Mouse (Mus musculus) cerebellum, postnatal 10 days (tissue): ENCODE results near the gene Dact2.

Experiments used
- DNase-seq, 2 experiments: peaks; one replicate each; pipeline ENCODE4 v3.0.0; 2021; ENCODE audit warnings: mixed read lengths in 2 of 2

Gene Dact2

DNA sequence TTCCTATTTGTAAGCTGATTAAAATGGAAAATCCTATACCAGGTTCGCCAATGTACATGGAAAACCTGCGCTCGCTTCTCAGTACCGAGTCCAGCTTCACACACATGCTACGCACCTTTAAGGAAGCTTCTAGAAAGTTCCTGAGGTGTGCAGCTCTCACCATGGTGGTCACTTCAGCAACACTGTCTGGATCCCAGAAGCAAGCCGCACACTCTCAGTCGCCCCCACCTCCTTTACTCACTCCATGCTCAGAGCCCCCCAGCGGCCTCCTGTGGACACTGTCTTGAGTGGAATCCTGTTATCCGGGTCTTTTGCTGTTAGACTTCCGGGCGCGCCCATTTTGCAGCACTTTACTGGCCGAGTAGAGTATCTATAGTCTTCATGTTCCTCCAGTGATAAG lies at the start of gene Dact2:
TSS of gene Dact2 (minus strand) at position 244 of the 400 bp plus-strand sequence.
- peak; percentile 45 to 48 for DNase-seq

DNA sequence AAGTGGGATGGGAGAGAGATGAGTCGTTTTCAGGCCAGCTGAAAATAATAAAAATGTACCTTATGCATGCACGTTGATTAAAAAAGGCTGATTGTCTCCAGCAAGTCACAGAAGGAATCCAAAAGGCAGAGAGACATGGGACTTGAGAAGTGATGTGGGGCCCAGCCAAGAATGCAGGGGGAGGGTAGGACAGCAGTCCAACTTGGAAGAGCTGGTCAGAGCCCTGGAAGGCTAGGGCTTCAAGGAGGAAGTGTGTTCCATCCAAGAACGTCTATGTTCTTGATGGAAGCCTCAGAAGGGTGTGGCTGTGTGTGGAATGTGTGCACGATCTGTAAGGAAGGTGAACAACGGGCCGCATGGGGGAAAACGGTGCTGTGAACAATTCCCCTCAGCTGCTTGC lies 48.4 kb upstream of the Dact2 start:
- no peak for DNase-seq

GRCm38 (mm10) chr17:14250401-14250800 lies 46.3 kb upstream of the Dact2 start:
- DNase-seq, result no peak

GRCm38 (mm10) chr17:14249595-14249994 lies 45.5 kb upstream of the Dact2 start:
- DNase-seq, result peak; percentile 29 to 59

DNA sequence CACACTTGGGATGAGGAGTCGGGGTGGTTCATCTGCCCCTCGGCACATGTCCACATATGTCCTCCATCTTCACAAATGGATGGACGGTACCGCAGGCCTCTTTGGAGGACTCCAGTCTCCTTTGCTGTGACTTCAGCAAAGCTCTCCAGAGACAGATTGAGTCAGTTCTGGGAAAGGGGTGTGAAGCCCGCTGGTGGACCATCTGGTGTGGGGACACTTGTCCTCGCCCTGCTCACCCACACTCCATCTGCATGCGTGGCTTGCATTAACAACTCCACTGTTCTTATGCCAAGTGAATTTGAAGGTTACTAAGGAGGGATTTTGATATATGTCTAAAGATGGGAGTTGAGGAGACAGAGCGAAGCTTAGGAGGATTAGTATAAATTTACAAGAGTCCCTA lies 43.8 kb upstream of the Dact2 start:
- peak; percentile 58 to 75 for DNase-seq

DNA sequence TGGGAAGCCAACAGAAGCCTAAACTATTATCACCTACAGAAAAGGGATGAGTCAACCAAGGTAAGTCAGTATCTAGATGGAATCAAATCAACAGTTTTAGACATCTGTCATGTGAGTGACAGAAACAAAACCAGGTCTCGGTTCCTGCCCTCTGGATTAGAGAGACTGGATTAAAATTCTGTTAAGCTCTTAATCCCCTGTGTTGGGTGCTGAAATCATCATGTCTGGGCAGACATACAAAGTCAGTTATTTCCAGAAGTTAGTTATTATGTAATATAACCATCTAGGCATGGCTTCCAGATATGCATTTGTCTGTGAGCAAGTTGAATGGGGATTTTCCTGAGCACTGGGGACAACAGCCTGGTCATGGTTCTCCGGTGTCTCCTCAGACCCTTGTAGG lies 42.2 kb upstream of the Dact2 start:
- DNase-seq, result no peak

DNA sequence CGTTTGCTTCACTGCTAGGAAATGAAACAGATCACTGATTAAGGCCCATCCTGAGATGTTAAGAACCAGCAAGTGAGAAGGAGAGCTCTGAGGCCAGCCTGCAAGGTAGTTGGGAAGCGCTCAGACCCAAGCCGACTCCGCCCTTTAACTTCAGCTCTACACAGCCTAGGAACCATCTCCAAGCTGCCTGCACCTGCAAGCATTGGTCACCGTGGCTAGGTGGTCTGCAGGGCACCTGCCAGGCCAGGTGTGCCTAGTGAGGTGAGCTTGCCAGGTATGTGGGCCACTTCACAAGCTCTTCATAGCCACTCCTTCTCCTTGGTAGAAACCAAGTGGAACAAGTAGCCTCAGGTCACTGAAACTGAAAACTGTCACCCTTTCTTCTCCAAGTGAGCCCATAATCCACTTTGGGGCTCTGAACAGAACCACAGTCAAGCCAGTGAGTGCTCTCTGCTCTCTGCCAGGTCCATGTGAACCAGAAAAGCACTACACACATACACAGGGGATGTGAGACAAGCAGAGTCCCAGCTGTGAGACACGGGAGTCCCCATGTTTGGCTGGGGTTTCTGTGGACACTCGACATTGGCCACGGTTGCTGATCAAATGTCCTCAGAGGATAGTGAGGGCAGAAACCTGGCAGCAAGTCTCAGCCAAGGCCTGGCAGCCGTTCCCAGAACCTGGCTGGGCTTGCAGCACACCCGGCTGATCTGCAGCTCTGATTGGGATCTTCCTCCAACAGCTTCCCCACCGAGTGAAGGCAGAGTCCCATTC lies 40.3 kb upstream of the Dact2 start:
- DNase-seq, result peak; percentile 95 to 96

- no peak for DNase-seq
Measured at GRCm38 (mm10) chr17:14242634-14243033, 38.5 kb upstream of the Dact2 start.

- no peak for DNase-seq
Measured at GRCm38 (mm10) chr17:14239960-14240359, 35.9 kb upstream of the Dact2 start.

DNA sequence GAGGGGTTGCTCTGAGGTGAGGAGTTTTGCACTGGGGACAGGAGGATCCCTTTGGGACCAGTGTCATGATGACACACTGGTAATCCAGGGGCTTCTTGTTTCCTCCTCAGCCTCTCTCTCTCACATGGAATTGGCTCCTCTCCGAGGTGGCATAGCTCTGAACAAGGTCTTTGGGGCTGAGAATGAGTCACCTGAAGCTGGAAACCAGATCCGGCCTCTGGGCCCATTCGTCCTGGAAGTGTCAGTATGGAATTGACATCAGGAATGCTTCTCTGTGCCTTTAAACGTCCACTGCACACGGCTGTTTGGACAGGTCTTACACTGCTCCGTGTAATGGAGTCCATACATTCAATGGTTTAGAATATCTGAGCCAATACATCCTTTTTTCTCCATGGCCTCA lies 33.0 kb upstream of the Dact2 start:
- no peak for DNase-seq

- DNase-seq, result no peak
Measured at GRCm38 (mm10) chr17:14234774-14235389, 30.8 kb upstream of the Dact2 start.

GRCm38 (mm10) chr17:14233658-14234057 lies 29.6 kb upstream of the Dact2 start:
- no peak for DNase-seq

- peak; percentile 94 to 96 for DNase-seq
Measured at GRCm38 (mm10) chr17:14232629-14233028, 28.5 kb upstream of the Dact2 start.

DNA sequence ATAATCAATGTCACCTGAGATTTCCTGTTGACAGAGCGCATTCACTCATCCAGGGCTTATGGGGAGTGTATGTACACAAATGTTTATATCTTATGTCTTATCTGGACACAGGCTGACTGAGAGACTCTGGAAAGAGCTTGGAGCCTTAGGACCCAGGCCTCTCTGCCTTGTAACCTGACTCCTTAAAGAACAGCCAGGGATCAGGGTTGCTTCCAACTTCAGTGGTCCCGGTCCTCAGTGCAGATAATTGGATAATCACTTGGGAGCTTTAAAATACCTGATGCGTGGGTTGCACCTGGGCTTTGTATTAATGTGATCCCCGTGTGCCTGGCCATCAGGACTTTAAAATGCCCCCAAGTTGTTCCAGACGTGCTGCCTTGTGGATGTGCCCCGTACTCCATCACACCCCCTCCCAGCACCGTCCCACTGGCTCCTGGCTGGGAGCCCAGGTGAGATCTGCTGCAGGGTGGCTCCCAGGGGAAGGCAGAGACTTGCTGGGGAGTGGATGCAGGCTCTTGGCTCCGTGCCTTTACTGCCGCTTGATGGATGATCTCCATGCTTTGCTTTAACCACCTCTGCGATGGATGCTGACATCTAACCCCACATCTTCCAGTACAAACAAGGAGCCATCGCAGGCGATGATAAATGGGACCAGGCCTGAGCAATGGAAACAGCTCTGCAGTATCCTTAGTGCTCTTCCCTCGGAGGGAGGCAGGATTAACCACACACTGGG lies 26.8 kb upstream of the Dact2 start:
- peak in 1 of 2 experiments; percentile 49 for DNase-seq

DNA sequence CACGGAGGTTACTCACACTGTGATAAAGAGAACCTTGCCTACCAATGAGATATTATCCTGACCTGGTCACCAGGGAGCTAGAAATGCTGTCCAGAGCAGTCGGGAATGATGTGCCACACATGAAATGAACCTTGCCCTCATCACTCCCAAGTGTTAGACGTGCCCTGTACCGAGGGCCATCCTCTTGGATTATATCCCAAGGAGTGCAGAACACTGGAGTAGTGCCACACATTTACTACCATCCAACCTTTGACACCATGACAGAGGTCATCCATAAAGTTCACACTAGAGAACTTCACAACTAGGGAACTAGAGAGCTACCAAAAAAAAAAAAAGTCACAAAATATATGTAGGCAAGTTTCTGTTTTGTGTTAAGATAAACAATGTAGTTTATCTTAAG lies 24.3 kb upstream of the Dact2 start:
- no peak for DNase-seq

DNA sequence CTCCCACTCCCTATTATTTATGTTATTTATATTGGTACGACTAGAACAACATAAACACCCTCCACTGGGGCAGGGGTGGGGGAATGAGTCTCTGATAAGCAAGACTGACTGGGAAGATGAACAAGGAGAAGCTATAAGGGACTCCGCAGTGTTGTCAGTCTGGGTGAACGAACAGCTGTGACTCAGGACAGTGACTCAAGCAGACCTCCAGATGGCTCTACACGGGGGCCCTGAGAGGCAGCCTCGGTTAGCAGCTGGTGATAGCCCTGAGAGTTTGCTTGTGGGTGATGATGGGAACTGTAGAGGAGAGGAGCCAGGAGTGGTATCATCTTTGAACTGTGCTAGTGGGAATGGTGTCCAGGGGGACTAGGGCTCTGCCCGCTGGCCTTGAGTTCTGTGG lies 23.5 kb upstream of the Dact2 start:
- no peak for DNase-seq

GRCm38 (mm10) chr17:14226778-14227177 lies 22.7 kb upstream of the Dact2 start:
- DNase-seq, result no peak

DNA sequence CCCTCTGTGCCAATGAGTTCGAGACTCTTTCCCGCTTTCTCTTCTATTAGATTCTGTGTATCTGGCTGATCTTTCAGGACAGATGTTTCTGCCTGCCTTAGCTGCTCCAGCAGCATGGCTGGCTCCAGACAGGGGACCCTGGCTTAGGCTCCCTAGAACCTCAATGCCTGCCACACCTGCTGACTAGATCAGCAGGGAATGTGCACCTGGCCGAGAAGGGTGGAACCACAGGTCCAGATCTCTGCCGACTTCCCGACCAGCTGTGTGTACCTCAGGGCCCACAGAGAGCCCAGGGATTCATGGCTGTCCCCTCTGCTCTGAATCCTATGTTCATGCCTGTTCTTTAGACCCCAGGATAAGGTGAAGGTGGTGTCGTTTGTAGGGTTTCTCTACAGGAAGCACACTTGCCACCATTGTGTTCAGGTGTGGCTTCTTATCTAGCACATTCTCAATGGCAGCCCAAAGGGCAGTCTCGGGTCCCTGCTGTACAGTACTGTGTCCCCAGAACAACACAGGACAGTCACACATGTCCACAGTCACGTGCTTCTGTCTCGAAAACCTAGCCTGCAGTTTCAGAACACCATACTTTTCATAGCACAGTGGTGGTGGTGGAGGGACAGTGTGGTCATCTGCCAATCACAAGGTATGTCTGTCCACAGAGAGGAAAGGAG lies 22.0 kb upstream of the Dact2 start:
- no peak for DNase-seq

DNA sequence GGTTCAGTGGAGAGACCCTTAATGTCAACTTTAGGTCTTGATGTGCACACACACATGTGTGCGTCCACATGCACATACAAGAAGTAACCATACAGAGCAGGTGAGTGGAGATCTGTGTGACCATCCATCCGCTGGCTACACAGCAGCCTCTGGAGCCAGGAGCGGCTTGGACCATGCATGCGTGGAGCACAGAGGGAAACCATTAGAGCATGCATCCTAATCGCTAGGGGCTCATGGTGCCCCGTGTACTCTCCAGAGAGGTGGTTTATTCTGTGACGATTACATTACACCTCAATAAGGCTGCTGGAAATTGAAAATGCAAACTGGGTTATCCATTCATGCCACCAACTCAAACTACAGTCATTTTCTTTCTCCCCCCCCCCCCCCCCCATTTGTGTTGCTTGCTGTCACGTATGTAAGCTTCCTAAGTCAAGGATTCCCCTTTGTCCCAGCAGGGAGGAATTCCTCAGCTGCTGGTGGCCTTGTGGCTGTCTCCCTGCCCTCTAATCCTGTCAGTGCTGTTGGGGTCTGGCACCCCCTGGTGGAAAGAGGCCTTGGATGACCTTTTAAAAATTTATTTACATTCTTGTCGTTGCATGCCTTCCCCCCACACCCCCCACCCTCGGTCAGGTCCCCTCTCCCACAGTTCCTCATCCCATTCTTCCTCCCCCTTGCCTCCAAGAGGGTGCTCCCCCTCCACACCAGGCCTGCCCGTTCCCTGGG lies 17.9 kb upstream of the Dact2 start:
- DNase-seq, result peak; percentile 35 to 48

DNA sequence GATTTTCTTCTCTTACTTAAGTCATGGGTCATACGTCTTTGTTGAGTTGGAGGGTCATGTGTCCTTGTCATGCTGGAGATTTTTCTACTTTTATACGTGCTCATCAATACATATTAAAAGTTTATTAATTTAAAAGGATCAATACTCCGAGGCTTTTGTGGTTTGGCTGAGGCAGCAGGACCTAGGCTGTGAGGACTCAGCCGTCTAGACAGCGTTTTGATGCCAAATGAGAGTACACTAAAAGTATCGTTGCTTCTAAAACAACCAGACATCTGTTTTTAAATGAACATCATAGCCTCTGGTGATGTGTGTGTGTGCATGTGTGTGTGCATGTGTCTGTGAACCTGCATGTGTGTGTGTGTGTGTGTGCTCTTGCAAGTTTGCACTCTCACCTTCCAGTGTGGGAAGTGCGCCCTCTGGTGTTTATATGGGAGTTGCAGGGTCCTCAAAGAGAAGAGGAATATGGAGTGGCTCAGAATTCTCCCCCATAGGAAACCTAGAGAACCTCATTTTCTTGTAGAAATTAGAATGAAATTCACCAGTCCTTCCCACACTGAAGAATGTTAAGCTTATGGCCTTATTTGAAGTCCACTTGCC lies 16.6 kb upstream of the Dact2 start:
- peak; percentile 87 to 91 for DNase-seq

DNA sequence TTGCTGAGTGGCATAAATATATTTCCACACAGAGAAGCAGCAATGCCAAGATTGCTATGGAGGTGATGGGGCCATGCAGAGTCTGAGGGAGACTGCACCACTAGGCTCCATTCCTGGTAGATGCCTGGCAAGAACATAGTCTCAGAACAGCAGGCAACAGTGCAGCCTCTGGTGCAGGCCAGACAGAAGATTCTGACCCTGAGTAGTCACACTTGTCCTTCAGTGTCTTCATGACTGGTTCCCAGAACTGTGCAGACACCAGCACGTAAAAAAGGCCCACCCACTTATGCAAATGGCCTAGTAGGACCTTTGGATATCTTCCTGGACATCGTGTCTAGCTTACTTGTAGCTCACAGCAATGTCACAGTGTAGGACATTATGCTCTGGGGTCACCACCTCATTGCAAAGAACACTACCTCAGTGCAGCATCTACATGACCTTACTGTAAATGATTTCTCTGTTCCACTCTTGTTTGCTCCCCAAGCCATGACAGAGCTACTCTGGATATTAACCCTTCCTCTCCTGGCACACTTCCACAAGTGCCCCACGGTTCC lies 9.9 kb upstream of the Dact2 start:
- no peak for DNase-seq

GRCm38 (mm10) chr17:14212796-14213195 lies 8.7 kb upstream of the Dact2 start:
- DNase-seq, result peak; percentile 61 to 67
